Mouse (Mus musculus) kidney, embryonic 14.5 days (tissue): ENCODE measurements around the gene Stub1. TPM values are rescaled to one million over a fixed set of nuclear protein-coding genes. Genes with fewer than 3 reads are reported as not detected.
A peak's percentile ranks its signal among the peaks of the same experiment; 100 is the strongest.
"Not testable (repeated sequence)": the region's sequence is repeated elsewhere in the genome, so short reads cannot be mapped to it uniquely, and the experiment has no call there.

Experiments
- ATAC-seq: fragments of 200-750 bp; cut with Nextera tagmentation; 2 replicates; pipeline ENCODE4 v1.8.0; 2017; ENCODE audit warnings: moderate number of reproducible peaks, mild to moderate bottlenecking, moderate TSS enrichment, moderate library complexity; ENCODE audit not compliant: low FRiP score, low TSS enrichment
- H3K27ac ChIP-seq: fragments of 300-500 bp; sonication (generic); 2 replicates; pipeline ENCODE4 v1.5.1; 2014; ENCODE audit warnings: low read depth, mild to moderate bottlenecking, low read length, moderate library complexity, mixed read lengths
- H3K27me3 ChIP-seq: fragments of 300-500 bp; sonication (generic); 2 replicates; pipeline ENCODE4 v1.6.1; 2014; ENCODE audit warnings: mild to moderate bottlenecking, low read length; ENCODE audit not compliant: control insufficient read depth, insufficient read depth
- H3K36me3 ChIP-seq: fragments of 300-500 bp; sonication (generic); 2 replicates; pipeline ENCODE4 v1.6.1; 2014; ENCODE audit warnings: low read length, mixed read lengths; ENCODE audit not compliant: control insufficient read depth, insufficient read depth
- H3K4me1 ChIP-seq: fragments of 300-500 bp; sonication (generic); 2 replicates; pipeline ENCODE4 v1.6.1; 2014; ENCODE audit warnings: low read length, mixed read lengths; ENCODE audit not compliant: control insufficient read depth, insufficient read depth
- H3K4me2 ChIP-seq: fragments of 300-500 bp; sonication (generic); replicated peaks from 2 replicates; pipeline ENCODE4 v1.6.1; 2014; ENCODE audit warnings: low read depth, mild to moderate bottlenecking, low read length
- H3K4me3 ChIP-seq: fragments of 300-500 bp; sonication (generic); 2 replicates; pipeline ENCODE4 v1.5.1; 2014; ENCODE audit warnings: mild to moderate bottlenecking, low read length
- H3K9ac ChIP-seq: fragments of 300-500 bp; sonication (generic); 2 replicates; pipeline ENCODE4 v1.6.1; 2014; ENCODE audit warnings: low read depth, mild to moderate bottlenecking, low read length, moderate library complexity
- H3K9me3 ChIP-seq: fragments of 300-500 bp; sonication (generic); 2 replicates; pipeline ENCODE4 v1.6.1; 2016; ENCODE audit warnings: low read length; ENCODE audit not compliant: control insufficient read depth
- WGBS: fragments of 180-500 bp; shearing (Covaris S2); extraction: QIAGEN DNeasy Blood & Tissue Kit; methylation state at CpG from one replicate; pipeline ENCODE4 v1.1.7; 2014; 5-methylcytosine and 5-hydroxymethylcytosine counted together
- polyA plus RNA-seq: library from polyadenylated mRNA; unstranded; fragments of >200 nt; fragmentation: Nextera tagmentation; extraction: Ambion mirVana; gene quantifications from 2 replicates; pipeline ENCODE4 v1.2.1, GENCODE M21; 2014

The Stub1 gene
- polyA plus RNA-seq, 1 experiment from 2014 or later = 350 TPM

- H3K4me2 ChIP-seq, H3K27ac ChIP-seq, H3K4me1 ChIP-seq, H3K9ac ChIP-seq, ATAC-seq, H3K4me3 ChIP-seq, H3K36me3 ChIP-seq, H3K9me3 ChIP-seq: not testable (repeated sequence)
- WGBS = 55% methylated on average over 2 of the region's 2 CpGs
- peaks cover 27% of the 10 kb centered on the region for H3K27me3 ChIP-seq
Measured at GRCm38 (mm10) chr17:25807452-25807851, 25.8 kb downstream of the Stub1 start.

- no peak overlapping the region for H3K9ac ChIP-seq
- H3K9me3 ChIP-seq = no peaks in the 10 kb centered on the region
- no peak overlapping the region for H3K4me2 ChIP-seq
- no peak for ATAC-seq
- no peak overlapping the region for H3K27ac ChIP-seq
- H3K4me1 ChIP-seq = peaks cover 8% of the 10 kb centered on the region
- H3K4me3 ChIP-seq = no peak overlapping the region
- peaks cover 27% of the 10 kb centered on the region for H3K27me3 ChIP-seq
- WGBS = 79% methylated on average over 4 of the region's 4 CpGs
- H3K36me3 ChIP-seq = no peaks in the 10 kb centered on the region
Measured at GRCm38 (mm10) chr17:25806507-25806906, 26.7 kb downstream of the Stub1 start.

GRCm38 (mm10) chr17:25802825-25803517, 30.2 kb downstream of the Stub1 start:
- Histone ChIP-seq H3K36me3 (no peaks in the 10 kb centered on the region), H3K4me1 (no peaks in the 10 kb centered on the region), H3K9ac (peak overlapping the region; percentile 40; the same call in 1 of the 2 replicates), H3K9me3 (no peaks in the 10 kb centered on the region), H3K4me3 (no peak overlapping the region), H3K4me2 (no peak overlapping the region), H3K27ac (no peak overlapping the region), H3K27me3 (peaks cover 2% of the 10 kb centered on the region)
- no peak; the same call in 1 of the 2 replicates for ATAC-seq
- 12% methylated on average over 10 of the region's 10 CpGs for WGBS

- Histone ChIP-seq H3K4me3 (no peak overlapping the region), H3K9ac (no peak overlapping the region), H3K27me3 (no peaks in the 10 kb centered on the region; the same call in 1 of the 2 replicates), H3K9me3 (no peaks in the 10 kb centered on the region), H3K36me3 (no peaks in the 10 kb centered on the region), H3K4me2 (no peak overlapping the region), H3K4me1 (peaks cover 4% of the 10 kb centered on the region), H3K27ac (no peak overlapping the region)
- 9% methylated on average over 6 of the region's 6 CpGs for WGBS
- ATAC-seq = peak; percentile 43; the same call in 1 of the 2 replicates
Measured at GRCm38 (mm10) chr17:25801029-25801428, 32.2 kb downstream of the Stub1 start.

- Histone ChIP-seq H3K27me3 (no peaks in the 10 kb centered on the region), H3K9ac (peak within 1 kb of the TSS; percentile 78), H3K36me3 (peaks cover 6% of the 10 kb centered on the region), H3K4me1 (peaks cover 41% of the 10 kb centered on the region), H3K4me3 (peak within 1 kb of the TSS; percentile 85), H3K27ac (peak within 1 kb of the TSS; percentile 47; the same call in 1 of the 2 replicates), H3K4me2 (peak within 1 kb of the TSS; percentile 99), H3K9me3 (no peaks in the 10 kb centered on the region)
- under 1% methylated on average over 31 of the region's 35 CpGs for WGBS
- peak; percentile 75 for ATAC-seq
Measured at GRCm38 (mm10) chr17:25796951-25797369, 36.2 kb downstream of the Stub1 start, which contains the start of gene Metrn. Gene Metrn, minus strand, starts transcription at chr17:25797136.

- no peaks in the 10 kb centered on the region for H3K27me3 ChIP-seq
- under 1% methylated on average over 37 of the region's 37 CpGs for WGBS
- 0 out of 2 replicates have a peak, but pooled peaks have one; percentile 0 for ATAC-seq
- H3K9me3 ChIP-seq = no peaks in the 10 kb centered on the region
- H3K4me2 ChIP-seq = peak overlapping the region; percentile 99
- peak overlapping the region; percentile 78 for H3K9ac ChIP-seq
- peak overlapping the region; percentile 47; the same call in 1 of the 2 replicates for H3K27ac ChIP-seq
- H3K4me1 ChIP-seq = peaks cover 43% of the 10 kb centered on the region
- H3K4me3 ChIP-seq = peak overlapping the region; percentile 85
- peaks cover 6% of the 10 kb centered on the region for H3K36me3 ChIP-seq
Measured at GRCm38 (mm10) chr17:25796211-25796771, 36.9 kb downstream of the Stub1 start.

- H3K4me2 ChIP-seq = peak within 1 kb of the TSS; percentile 99
- H3K27me3 ChIP-seq = no peaks in the 10 kb centered on the region
- H3K4me1 ChIP-seq = peaks cover 50% of the 10 kb centered on the region
- no peaks in the 10 kb centered on the region for H3K9me3 ChIP-seq
- ATAC-seq = peak; percentile 28; the same call in 1 of the 2 replicates
- peaks cover 6% of the 10 kb centered on the region for H3K36me3 ChIP-seq
- WGBS = 6% methylated on average over 6 of the region's 6 CpGs
- H3K4me3 ChIP-seq = peak within 1 kb of the TSS; percentile 85
- peak within 1 kb of the TSS; percentile 78 for H3K9ac ChIP-seq
- peak within 1 kb of the TSS; percentile 47; the same call in 1 of the 2 replicates for H3K27ac ChIP-seq
Measured at GRCm38 (mm10) chr17:25795609-25796092, 37.6 kb downstream of the Stub1 start, which contains the start of gene AC134908.4. Gene AC134908.4, minus strand, starts transcription at chr17:25795659.

GRCm38 (mm10) chr17:25794998-25795397, 38.2 kb downstream of the Stub1 start:
- WGBS = 74% methylated on average over 17 of the region's 17 CpGs
- peaks cover 50% of the 10 kb centered on the region for H3K4me1 ChIP-seq
- 0 out of 2 replicates have a peak overlapping the region, but pooled peaks have one; percentile 78 for H3K9ac ChIP-seq
- ATAC-seq = no peak
- H3K4me2 ChIP-seq = peak overlapping the region; percentile 99
- no peak overlapping the region; the same call in 1 of the 2 replicates for H3K4me3 ChIP-seq
- H3K9me3 ChIP-seq = no peaks in the 10 kb centered on the region
- peaks cover 6% of the 10 kb centered on the region for H3K36me3 ChIP-seq
- peak overlapping the region; percentile 7; the same call in 1 of the 2 replicates for H3K27ac ChIP-seq
- no peaks in the 10 kb centered on the region for H3K27me3 ChIP-seq
